Mouse (Mus musculus): Measurements from ENCODE around the gene Eps15l1. TPM values are rescaled to one million over a fixed set of nuclear protein-coding genes. Genes with fewer than 3 reads are reported as not detected.
A peak's percentile ranks its signal among the peaks of the same experiment; 100 is the strongest.

Eps15l1 gene
- polyA plus RNA-seq, 1 experiment = 22.8 TPM

DNA sequence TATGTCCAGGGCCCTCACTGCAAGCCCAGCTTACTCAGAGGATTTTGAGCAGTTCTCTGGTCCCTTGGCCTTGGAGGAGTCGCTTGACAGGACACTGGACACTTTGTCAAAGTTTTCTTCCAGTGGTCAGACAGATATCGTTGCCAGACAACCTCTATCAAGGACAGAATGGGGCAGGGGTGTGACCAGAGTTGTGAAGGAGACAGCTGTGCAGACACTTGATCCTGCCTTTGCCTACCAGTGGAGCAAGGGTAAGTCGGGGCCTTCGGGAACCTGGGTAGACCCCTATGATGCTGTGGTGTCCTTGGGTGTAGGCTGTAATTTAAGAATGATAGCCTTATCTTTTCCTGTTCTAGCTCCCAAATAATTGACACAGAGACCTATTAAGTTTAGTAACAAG lies 34.1 kb upstream of the Eps15l1 start:
- Histone ChIP-seq H3K4me3 (no peak overlapping the region), H3K27me3 (ENCODE audit: control insufficient read depth, insufficient read depth, insufficient read length) (no peaks in the 10 kb centered on the region), H3K36me3 (ENCODE audit: control insufficient read depth, insufficient read depth) (peaks cover 4% of the 10 kb centered on the region), H3ac (ENCODE audit: control insufficient read depth, insufficient read length) (no peak overlapping the region), H3K79me2 (ENCODE audit: control insufficient read depth, insufficient read depth) (no peaks in the 10 kb centered on the region), H3K4me2 (ENCODE audit: low read depth) (no peak overlapping the region)
- TF ChIP-seq MYOG (IDR thresholded peaks at IDR 0.05; ENCODE audit: control insufficient read depth in 1 of 3, insufficient read depth in 1 of 3, insufficient read length in 2 of 3, low read depth in 2 of 3) (peak in 1 of 3 experiments; percentile 55), MYOD1 (IDR thresholded peaks at IDR 0.05; ENCODE audit: control insufficient read depth in 1 of 3, insufficient read length in 2 of 3, low read depth in 2 of 3) (peak in 1 of 3 experiments; percentile 51), REST (IDR thresholded peaks at IDR 0.05; ENCODE audit: insufficient read depth, insufficient read length) (no peak)

DNA sequence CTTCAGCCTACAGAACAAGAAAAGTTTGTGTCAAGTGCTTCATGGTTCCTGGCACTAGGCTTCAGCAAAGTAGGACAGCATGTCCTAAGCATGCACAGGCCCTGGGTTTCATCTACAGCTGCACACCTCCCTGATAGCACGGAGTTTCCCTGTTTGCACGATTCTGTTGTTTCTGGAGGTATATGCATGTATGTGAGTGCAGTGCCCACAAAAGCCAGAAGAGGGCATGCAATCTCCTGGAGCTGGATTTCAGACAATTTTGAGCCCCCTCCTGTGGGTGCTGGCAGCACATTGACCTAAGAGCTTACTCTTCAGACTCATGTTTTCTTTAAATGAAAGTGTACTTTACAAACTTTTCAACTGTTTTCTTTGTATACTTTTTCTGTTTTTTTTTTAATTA lies 32.6 kb upstream of the Eps15l1 start:
- no peaks in the 10 kb centered on the region for H3K79me2 ChIP-seq (ENCODE audit: control insufficient read depth, insufficient read depth)
- no peak overlapping the region for H3ac ChIP-seq (ENCODE audit: control insufficient read depth, insufficient read length)
- no peak overlapping the region for H3K4me3 ChIP-seq
- no peak overlapping the region for H3K4me2 ChIP-seq (ENCODE audit: low read depth)
- TF ChIP-seq CEBPB (IDR thresholded peaks at IDR 0.05; ENCODE audit: insufficient read depth, poor library complexity, severe bottlenecking) (no peak), E2F4 (IDR thresholded peaks at IDR 0.05; ENCODE audit: insufficient read depth) (no peak), SRF (IDR thresholded peaks at IDR 0.05; ENCODE audit: control insufficient read depth, insufficient read length, low read depth) (no peak), MAX (IDR thresholded peaks at IDR 0.05; ENCODE audit: low read depth) (no peak), REST (IDR thresholded peaks at IDR 0.05; ENCODE audit: insufficient read depth, insufficient read length) (no peak)
- H3K27me3 ChIP-seq (ENCODE audit: control insufficient read depth, insufficient read depth, insufficient read length) = no peaks in the 10 kb centered on the region
- peaks cover 7% of the 10 kb centered on the region for H3K36me3 ChIP-seq (ENCODE audit: control insufficient read depth, insufficient read depth)

DNA sequence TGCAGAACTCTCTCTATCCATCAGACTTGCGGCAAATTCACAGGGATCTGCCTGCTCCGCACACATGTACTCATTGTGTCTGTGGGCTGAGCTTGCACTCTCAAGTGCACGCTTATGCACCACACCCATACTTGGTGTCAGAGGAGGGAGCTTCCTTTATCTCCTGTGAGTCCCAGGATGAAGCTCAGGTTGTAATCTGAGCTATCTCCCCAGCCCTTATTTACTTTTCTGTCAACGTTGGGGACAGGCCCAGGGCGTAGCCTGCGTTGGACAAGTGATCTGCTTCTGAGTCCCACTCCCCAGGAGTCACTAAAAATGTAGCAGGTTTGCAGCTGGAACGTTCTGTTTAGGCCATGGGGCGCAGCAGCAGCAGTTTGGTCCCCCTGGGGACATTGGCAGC lies 30.3 kb upstream of the Eps15l1 start:
- TF ChIP-seq REST (IDR thresholded peaks at IDR 0.05; ENCODE audit: insufficient read depth, insufficient read length) (no peak), MAX (IDR thresholded peaks at IDR 0.05; ENCODE audit: low read depth) (no peak), TCF3 (IDR thresholded peaks at IDR 0.05; ENCODE audit: insufficient read length, low read depth) (no peak), MYOG (IDR thresholded peaks at IDR 0.05; ENCODE audit: control insufficient read depth in 1 of 3, insufficient read depth in 1 of 3, insufficient read length in 2 of 3, low read depth in 2 of 3) (no peak), POLR2AphosphoS2 (IDR thresholded peaks at IDR 0.05; ENCODE audit: insufficient read length, low read depth) (no peak), TCF12 (IDR thresholded peaks at IDR 0.05; ENCODE audit: insufficient read depth, poor library complexity, severe bottlenecking) (no peak), MYOD1 (IDR thresholded peaks at IDR 0.05; ENCODE audit: control insufficient read depth in 1 of 3, insufficient read length in 2 of 3, low read depth in 2 of 3) (no peak), POLR2A (IDR thresholded peaks at IDR 0.05; ENCODE audit: insufficient read length, low read depth) (no peak), USF1 (IDR thresholded peaks at IDR 0.05; ENCODE audit: low read depth) (no peak), CEBPB (IDR thresholded peaks at IDR 0.05; ENCODE audit: insufficient read depth, poor library complexity, severe bottlenecking) (no peak), E2F4 (IDR thresholded peaks at IDR 0.05; ENCODE audit: insufficient read depth) (no peak), SRF (IDR thresholded peaks at IDR 0.05; ENCODE audit: control insufficient read depth, insufficient read length, low read depth) (no peak)
- Histone ChIP-seq H3K36me3 (ENCODE audit: control insufficient read depth, insufficient read depth) (peaks cover 10% of the 10 kb centered on the region), H3ac (ENCODE audit: control insufficient read depth, insufficient read length) (no peak overlapping the region), H3K79me2 (ENCODE audit: control insufficient read depth, insufficient read depth) (no peaks in the 10 kb centered on the region), H3K4me2 (ENCODE audit: low read depth) (no peak overlapping the region), H3K27me3 (ENCODE audit: control insufficient read depth, insufficient read depth, insufficient read length) (no peaks in the 10 kb centered on the region), H3K4me3 (no peak overlapping the region)

DNA sequence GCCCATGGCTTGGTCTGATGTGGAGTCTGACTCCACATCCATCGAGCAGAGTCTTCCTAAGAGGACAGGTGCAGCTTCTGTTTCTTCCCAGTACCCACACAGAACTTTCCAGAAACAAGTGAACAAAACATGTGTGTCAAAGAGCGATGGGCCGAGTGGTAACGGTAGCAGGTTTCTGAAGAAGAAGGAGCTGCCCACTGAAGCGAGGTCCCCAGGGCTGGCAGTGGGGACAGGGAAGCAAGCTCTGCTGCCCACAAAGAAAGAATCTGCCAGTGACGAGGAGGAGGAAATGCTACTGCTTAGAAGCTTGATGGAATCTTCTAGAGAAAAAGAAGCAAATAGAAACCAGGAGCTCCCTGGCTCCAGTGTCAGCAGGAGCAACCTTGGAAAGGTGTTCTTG lies 23.8 kb upstream of the Eps15l1 start:
- Histone ChIP-seq H3K79me2 (ENCODE audit: control insufficient read depth, insufficient read depth) (no peaks in the 10 kb centered on the region), H3K4me2 (ENCODE audit: low read depth) (peak overlapping the region; percentile 84), H3K36me3 (ENCODE audit: control insufficient read depth, insufficient read depth) (peaks cover 7% of the 10 kb centered on the region), H3ac (ENCODE audit: control insufficient read depth, insufficient read length) (no peak overlapping the region), H3K27me3 (ENCODE audit: control insufficient read depth, insufficient read depth, insufficient read length) (no peaks in the 10 kb centered on the region), H3K4me3 (peak overlapping the region; percentile 36)
- no peak for TF ChIP-seq REST (IDR thresholded peaks at IDR 0.05; ENCODE audit: insufficient read depth, insufficient read length)
- TF ChIP-seq MYOD1 (IDR thresholded peaks at IDR 0.05; ENCODE audit: control insufficient read depth in 1 of 3, insufficient read length in 2 of 3, low read depth in 2 of 3) = no peak
- TF ChIP-seq TCF3 (IDR thresholded peaks at IDR 0.05; ENCODE audit: insufficient read length, low read depth) = no peak
- TF ChIP-seq TCF12 (IDR thresholded peaks at IDR 0.05; ENCODE audit: insufficient read depth, poor library complexity, severe bottlenecking) = no peak
- TF ChIP-seq USF1 (IDR thresholded peaks at IDR 0.05; ENCODE audit: low read depth) = no peak
- TF ChIP-seq MAX (IDR thresholded peaks at IDR 0.05; ENCODE audit: low read depth) = no peak
- no peak for TF ChIP-seq POLR2AphosphoS2 (IDR thresholded peaks at IDR 0.05; ENCODE audit: insufficient read length, low read depth)
- TF ChIP-seq POLR2A (IDR thresholded peaks at IDR 0.05; ENCODE audit: insufficient read length, low read depth) = no peak
- TF ChIP-seq SRF (IDR thresholded peaks at IDR 0.05; ENCODE audit: control insufficient read depth, insufficient read length, low read depth) = no peak

DNA sequence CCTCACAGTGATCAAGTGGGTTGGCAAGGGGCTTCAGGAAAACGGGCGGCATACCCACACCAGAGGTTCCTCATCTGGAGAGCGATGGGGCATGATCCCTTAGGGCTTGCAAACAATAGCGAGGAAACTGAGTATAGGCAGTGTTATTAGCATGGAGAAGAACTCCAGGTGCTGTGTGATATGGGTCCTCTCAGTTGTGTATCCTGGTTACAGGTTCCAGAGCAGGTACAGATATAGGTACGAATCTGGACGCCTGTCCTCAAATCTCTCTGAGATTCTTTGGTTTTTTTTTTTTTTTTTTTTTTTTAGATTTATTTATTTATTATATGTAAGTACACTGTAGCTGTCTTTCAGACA lies 22.7 kb upstream of the Eps15l1 start:
- TF ChIP-seq TCF12 (IDR thresholded peaks at IDR 0.05; ENCODE audit: insufficient read depth, poor library complexity, severe bottlenecking) (no peak), MAX (IDR thresholded peaks at IDR 0.05; ENCODE audit: low read depth) (no peak), E2F4 (IDR thresholded peaks at IDR 0.05; ENCODE audit: insufficient read depth) (no peak), TCF3 (IDR thresholded peaks at IDR 0.05; ENCODE audit: insufficient read length, low read depth) (no peak), POLR2AphosphoS2 (IDR thresholded peaks at IDR 0.05; ENCODE audit: insufficient read length, low read depth) (no peak), MYOD1 (IDR thresholded peaks at IDR 0.05; ENCODE audit: control insufficient read depth in 1 of 3, insufficient read length in 2 of 3, low read depth in 2 of 3) (no peak), POLR2A (IDR thresholded peaks at IDR 0.05; ENCODE audit: insufficient read length, low read depth) (no peak), REST (IDR thresholded peaks at IDR 0.05; ENCODE audit: insufficient read depth, insufficient read length) (no peak), CEBPB (IDR thresholded peaks at IDR 0.05; ENCODE audit: insufficient read depth, poor library complexity, severe bottlenecking) (no peak), USF1 (IDR thresholded peaks at IDR 0.05; ENCODE audit: low read depth) (no peak), MYOG (IDR thresholded peaks at IDR 0.05; ENCODE audit: control insufficient read depth in 1 of 3, insufficient read depth in 1 of 3, insufficient read length in 2 of 3, low read depth in 2 of 3) (no peak), SRF (IDR thresholded peaks at IDR 0.05; ENCODE audit: control insufficient read depth, insufficient read length, low read depth) (no peak)
- Histone ChIP-seq H3K36me3 (ENCODE audit: control insufficient read depth, insufficient read depth) (peaks cover 3% of the 10 kb centered on the region), H3K4me3 (peak overlapping the region; percentile 36), H3K27me3 (ENCODE audit: control insufficient read depth, insufficient read depth, insufficient read length) (no peaks in the 10 kb centered on the region), H3ac (ENCODE audit: control insufficient read depth, insufficient read length) (peak overlapping the region; percentile 39), H3K79me2 (ENCODE audit: control insufficient read depth, insufficient read depth) (no peaks in the 10 kb centered on the region), H3K4me2 (ENCODE audit: low read depth) (peak overlapping the region; percentile 84)
